8 mouse cellular contexts compared by ENCODE assay signal in the genomic region with DNA sequence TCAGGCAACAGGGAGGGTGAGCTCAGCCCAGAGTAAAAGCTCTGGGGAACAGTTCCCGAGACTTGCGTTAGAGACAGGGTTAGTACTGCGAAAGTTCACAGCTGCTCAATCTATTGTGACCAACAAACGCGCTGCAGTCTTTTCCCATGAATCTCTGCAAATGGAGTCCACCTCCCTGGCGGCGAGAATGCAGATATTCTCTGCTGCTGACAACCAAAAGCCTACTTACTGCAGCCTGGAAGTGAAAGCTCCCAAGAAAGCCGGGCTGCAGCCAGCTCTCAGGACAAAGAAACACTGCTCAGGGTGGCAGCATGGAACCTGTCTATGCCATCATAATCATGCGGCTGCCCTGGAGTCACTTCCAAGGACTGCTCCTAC. TPM values are rescaled to one million over a fixed set of nuclear protein-coding genes. Genes with fewer than 3 reads are reported as not detected.
A peak's percentile ranks its signal among the peaks of the same experiment; 100 is the strongest.
DNase-seq lines count a peak whose midpoint lies in the region; ATAC-seq and TF ChIP-seq lines count a peak whose summit lies in the region.

No protein-coding gene starts in this region.

- no peak for TF ChIP-seq CTCF in CH12.LX (conservative IDR thresholded peaks at IDR 0.05 in 1 of 2, IDR thresholded peaks at IDR 0.05 in 1 of 2; ENCODE audit: low read depth in 2 of 2, low read length in 2 of 2)
- TF ChIP-seq CTCF in layer of hippocampus, adult 2 months (conservative IDR thresholded peaks at IDR 0.05), result peak; percentile 52
- no peak for TF ChIP-seq CTCF in lung, adult 2 months (IDR thresholded peaks at IDR 0.05; ENCODE audit: insufficient read depth, low read length)

- H3K4me3 ChIP-seq in CH12.LX (replicated peaks in 1 of 3; ENCODE audit: low read depth in 2 of 3, low read length in 2 of 3, poor library complexity in 1 of 3), result peak overlapping the region; percentile 30 to 71 (median 55)
- peak overlapping the region; percentile 48 for H3K4me3 ChIP-seq in forebrain, embryonic 11.5 days (ENCODE audit: low read depth, low read length)
- peak overlapping the region; percentile 64 for H3K4me3 ChIP-seq in layer of hippocampus, adult 2 months
- peak overlapping the region; percentile 96 for H3K4me3 ChIP-seq in lung, adult 2 months (replicated peaks; ENCODE audit: extremely low read depth, low read depth, low read length)
- H3K4me3 ChIP-seq in neural tube, embryonic 15.5 days (replicated peaks), result peak overlapping the region; percentile 51

- peaks cover 4 to 29% of the 10 kb centered on the region in 2 experiments; a peak in 3 of 4 replicates for H3K4me1 ChIP-seq in CH12.LX (ENCODE audit: control insufficient read depth in 1 of 2, insufficient read depth in 2 of 2)
- H3K4me1 ChIP-seq in forebrain, embryonic 11.5 days (replicated peaks; ENCODE audit: control insufficient read depth, insufficient read depth, low read length), result no peaks in the 10 kb centered on the region
- H3K4me1 ChIP-seq in lung, adult 2 months (ENCODE audit: control insufficient read depth, insufficient read depth, low read length), result no peaks in the 10 kb centered on the region; the same call in 1 of the 2 replicates
- peaks cover 17% of the 10 kb centered on the region; the same call in 1 of the 2 replicates for H3K4me1 ChIP-seq in neural tube, embryonic 15.5 days

- DNase-seq in CH12.LX (ENCODE audit: extremely low read depth), result no peak
- DNase-seq in brain, adult 2 months (ENCODE audit: low read depth, low spot score), result peak; percentile 70
- peak; percentile 56 for DNase-seq in forebrain, embryonic 11.5 days (ENCODE audit: low spot score)
- peak; percentile 25 to 38 for DNase-seq in heart, postnatal 14 days
- peak; percentile 4 to 9 for DNase-seq in layer of hippocampus, adult 2 months (ENCODE audit: low spot score in 2 of 2)
- peak; percentile 36 for DNase-seq in lung, adult 2 months
- no peak for DNase-seq in spleen, postnatal 4 days (ENCODE audit: low spot score in 2 of 2)

- no peak overlapping the region; the same call in 1 of the 2 replicates for H3K9ac ChIP-seq in CH12.LX (ENCODE audit: insufficient read depth, low read depth)
- peak overlapping the region; percentile 64 for H3K9ac ChIP-seq in forebrain, embryonic 11.5 days (ENCODE audit: low read length)
- H3K9ac ChIP-seq in neural tube, embryonic 15.5 days (replicated peaks), result peak overlapping the region; percentile 53

- H3K36me3 ChIP-seq in CH12.LX (replicated peaks in 1 of 2; ENCODE audit: control insufficient read depth in 1 of 2, insufficient read depth in 1 of 2, low read length in 1 of 2), result no peaks in the 10 kb centered on the region
- H3K36me3 ChIP-seq in forebrain, embryonic 11.5 days (ENCODE audit: control insufficient read depth, insufficient read depth, low read length), result no peaks in the 10 kb centered on the region
- no peaks in the 10 kb centered on the region for H3K36me3 ChIP-seq in neural tube, embryonic 15.5 days

- dilution Hi-C loops in CH12.LX (cut with MboI; ENCODE audit: extremely low pct_ligation_motif_present, extremely low pct_unique_long_range_greater_than_20kb, low sequenced_read_pairs), result no loop called here

- 15% methylated on average over 9 of the region's 9 CpGs for WGBS in forebrain, embryonic 11.5 days
- 31% methylated on average over 9 of the region's 9 CpGs for WGBS in lung, adult 2 months
- 22% methylated on average over 9 of the region's 9 CpGs for WGBS in neural tube, embryonic 15.5 days

- no peaks in the 10 kb centered on the region for H3K27me3 ChIP-seq in CH12.LX (replicated peaks)
- no peaks in the 10 kb centered on the region for H3K27me3 ChIP-seq in forebrain, embryonic 11.5 days (ENCODE audit: control insufficient read depth, insufficient read depth, low read length)
- no peaks in the 10 kb centered on the region for H3K27me3 ChIP-seq in neural tube, embryonic 15.5 days (replicated peaks)

- intact Hi-C loops in heart, postnatal 14 days (cut with DNase I), result no loop called here

- no peaks in the 10 kb centered on the region for H3K79me2 ChIP-seq in CH12.LX (replicated peaks; ENCODE audit: control insufficient read depth, extremely low read depth, insufficient read depth, poor library complexity, severe bottlenecking)

- peak; percentile 37 for ATAC-seq in forebrain, embryonic 11.5 days (replicated peaks; ENCODE audit: low FRiP score)
- peak; percentile 68 for ATAC-seq in neural tube, embryonic 15.5 days (ENCODE audit: low FRiP score)

- TF ChIP-seq RAD21 in CH12.LX (IDR thresholded peaks at IDR 0.05; ENCODE audit: low read depth, low read length), result no peak

- H3K4me2 ChIP-seq in CH12.LX (ENCODE audit: insufficient read depth, low read depth, poor library complexity, severe bottlenecking), result peak overlapping the region; percentile 51
- H3K4me2 ChIP-seq in forebrain, embryonic 11.5 days (ENCODE audit: low read depth, low read length, severe bottlenecking), result peak overlapping the region; percentile 58
- H3K4me2 ChIP-seq in neural tube, embryonic 15.5 days, result peak overlapping the region; percentile 70

- TF ChIP-seq EP300 in CH12.LX (IDR thresholded peaks at IDR 0.05; ENCODE audit: low read length), result no peak

- no peak overlapping the region for H3K27ac ChIP-seq in CH12.LX (ENCODE audit: insufficient read depth, low read depth)
- peak overlapping the region; percentile 66 for H3K27ac ChIP-seq in forebrain, embryonic 11.5 days (ENCODE audit: low read depth, low read length)
- peak overlapping the region; percentile 90 for H3K27ac ChIP-seq in layer of hippocampus, adult 2 months
- H3K27ac ChIP-seq in neural tube, embryonic 15.5 days (replicated peaks), result peak overlapping the region; percentile 91

- TF ChIP-seq POLR2A in CH12.LX (IDR thresholded peaks at IDR 0.05; ENCODE audit: low read depth, low read length), result no peak
- no peak for TF ChIP-seq POLR2A in lung, adult 2 months (IDR thresholded peaks at IDR 0.05; ENCODE audit: borderline replicate concordance, extremely low read depth, low read depth, low read length)

- H3K9me3 ChIP-seq in CH12.LX (replicated peaks; ENCODE audit: low read length), result no peaks in the 10 kb centered on the region
- H3K9me3 ChIP-seq in forebrain, embryonic 11.5 days (ENCODE audit: control insufficient read depth, low read length), result no peaks in the 10 kb centered on the region
- no peaks in the 10 kb centered on the region for H3K9me3 ChIP-seq in neural tube, embryonic 15.5 days (replicated peaks)

- in situ Hi-C loops in CH12.LX (cut with MboI; ENCODE audit: low pct_ligation_motif_present, low pct_unique_long_range_greater_than_20kb, low sequenced_read_pairs), result loop anchor here (10.0 kb wide), 1 partner anchor 68 kb away; no protein-coding TSS in a partner anchor

TF ChIP-seq in CH12.LX, 34 proteins besides CTCF, POLR2A, EP300 and RAD21:
- TF ChIP-seq JUND (conservative IDR thresholded peaks at IDR 0.05; ENCODE audit: low read depth, low read length) (no peak), ZC3H11A (IDR thresholded peaks at IDR 0.05; ENCODE audit: low read depth, low read length) (no peak), USF2 (conservative IDR thresholded peaks at IDR 0.05; ENCODE audit: low read depth, low read length) (no peak), SMC3 (IDR thresholded peaks at IDR 0.05; ENCODE audit: low read depth, low read length) (no peak), JUN (IDR thresholded peaks at IDR 0.05; ENCODE audit: insufficient read depth, low read depth, low read length) (no peak), MXI1 (IDR thresholded peaks at IDR 0.05; ENCODE audit: low read depth, low read length) (no peak), MYC (IDR thresholded peaks at IDR 0.05; ENCODE audit: low read depth, low read length) (no peak), CHD2 (IDR thresholded peaks at IDR 0.05; ENCODE audit: low read length) (no peak), KAT2A (IDR thresholded peaks at IDR 0.05; ENCODE audit: insufficient replicate concordance, low read length) (no peak), USF1 (IDR thresholded peaks at IDR 0.05; ENCODE audit: low read depth, low read length) (no peak), HCFC1 (IDR thresholded peaks at IDR 0.05; ENCODE audit: low read depth, low read length) (no peak), ZKSCAN1 (IDR thresholded peaks at IDR 0.05; ENCODE audit: borderline replicate concordance, low read depth, low read length) (no peak), ETS1 (conservative IDR thresholded peaks at IDR 0.05; ENCODE audit: low read depth, low read length) (no peak), ELF1 (IDR thresholded peaks at IDR 0.05; ENCODE audit: low read depth, low read length) (no peak)

RNA-seq across cellular contexts. Expression of a gene that starts 0.6 kb away (rescaled TPM):
- 8.8 and 9.9 TPM in 2 replicates for total RNA-seq in CH12.LX (2012; rRNA removed)
- total RNA-seq in CH12.LX (2014; rRNA removed), result 10.4 and 11.0 TPM in 2 replicates
- polyA plus RNA-seq in CH12.LX (2012; ENCODE audit: insufficient read length, low read depth), result 13.7 and 14.5 TPM in 2 replicates
- 25.4 and 27.8 TPM in 2 replicates for polyA plus RNA-seq in forebrain, embryonic 11.5 days (2014; fragmentation: Nextera tagmentation; extraction: Ambion mirVana)
- 10 to 100 TPM; 48.6 to 53.6 TPM for total RNA-seq in heart, postnatal 14 days (2021)
- total RNA-seq in layer of hippocampus, adult 2 months (2021), result 10 to 100 TPM; 46.4 to 53.5 TPM
- 15.2 and 51.2 TPM in 2 replicates for polyA plus RNA-seq in lung, adult 2 months (2012; rRNA removed)
- 91.7 and 98.4 TPM in 2 replicates for polyA plus RNA-seq in neural tube, embryonic 15.5 days (2015; fragmentation: Nextera tagmentation; extraction: Ambion mirVana)

Comparison
In these comparisons a context has a peak if more than half of its experiments do, and no peak if none do; other contexts are left out.
1. DNase-seq: peak in brain, adult 2 months (single experiment), forebrain, embryonic 11.5 days (single experiment), heart, postnatal 14 days (2 of 2), layer of hippocampus, adult 2 months (2 of 2) and lung, adult 2 months (single experiment); none in CH12.LX (single experiment) and spleen, postnatal 4 days (0 of 2).
2. Peak in every context shown above with its lines, with median percentiles within 50 percentile points of each other: H3K4me2 ChIP-seq and H3K4me3 ChIP-seq.